Mouse (Mus musculus) megakaryocyte, embryonic 14.5 days (primary cell): Measurements from ENCODE around the gene Mroh8.

Experiments used
- FLI1 ChIP-seq: IDR thresholded peaks from 2 replicates; pipeline ENCODE4 v1.6.1; 2012; ENCODE audit warnings: low read length, inconsistent platforms, mixed read lengths
- GATA1 ChIP-seq: IDR thresholded peaks from 3 replicates; pipeline ENCODE4 v1.6.1; 2012; ENCODE audit warnings: mixed read lengths, low read length, inconsistent platforms, borderline replicate concordance

- TF ChIP-seq FLI1 (no peak), GATA1 (no peak)
Observed at GRCm38 (mm10) chr2:157164101-157164500, 115.2 kb downstream of the Mroh8 start.
